Mouse (Mus musculus): ENCODE results near the gene Epb41. TPM values are rescaled to one million over a fixed set of nuclear protein-coding genes. Genes with fewer than 3 reads are reported as not detected.

Epb41 gene
- 10 to 100 TPM; 16.9 to 23.7 TPM for total RNA-seq (2021)

- peak; percentile 91 to 92 for DNase-seq
Measured at GRCm38 (mm10) chr4:132074933-132075769, at the start of gene Epb41. Gene Epb41, minus strand, starts transcription at chr4:132075321.

- no peak for DNase-seq
Measured at GRCm38 (mm10) chr4:132123166-132123565, 48.0 kb upstream of the Epb41 start.

- DNase-seq = no peak
Measured at GRCm38 (mm10) chr4:132121674-132122073, 46.6 kb upstream of the Epb41 start.

- no peak for DNase-seq
Measured at GRCm38 (mm10) chr4:132119566-132119965, 44.4 kb upstream of the Epb41 start.

- DNase-seq = no peak
Measured at GRCm38 (mm10) chr4:132116315-132116714, 41.2 kb upstream of the Epb41 start.

- no peak for DNase-seq
Measured at GRCm38 (mm10) chr4:132113411-132114095, 38.4 kb upstream of the Epb41 start.

GRCm38 (mm10) chr4:132111227-132111626, 36.1 kb upstream of the Epb41 start:
- DNase-seq = no peak

- no peak for DNase-seq
Measured at GRCm38 (mm10) chr4:132108221-132108620, 33.1 kb upstream of the Epb41 start.

GRCm38 (mm10) chr4:132101152-132101551, 26.0 kb upstream of the Epb41 start:
- no peak for DNase-seq

- DNase-seq = peak in 1 of 2 experiments; percentile 24
Measured at GRCm38 (mm10) chr4:132099548-132099947, 24.4 kb upstream of the Epb41 start.

GRCm38 (mm10) chr4:132095043-132095442, 19.9 kb upstream of the Epb41 start:
- DNase-seq = no peak

- DNase-seq = no peak
Measured at GRCm38 (mm10) chr4:132093928-132094327, 18.8 kb upstream of the Epb41 start.

GRCm38 (mm10) chr4:132093136-132093535, 18.0 kb upstream of the Epb41 start:
- DNase-seq = no peak

GRCm38 (mm10) chr4:132088921-132089320, 13.8 kb upstream of the Epb41 start:
- peak; percentile 28 to 54 for DNase-seq

- no peak for DNase-seq
Measured at GRCm38 (mm10) chr4:132085114-132085513, 10.0 kb upstream of the Epb41 start.

- DNase-seq = no peak
Measured at GRCm38 (mm10) chr4:132080492-132080983, 5.4 kb upstream of the Epb41 start.

GRCm38 (mm10) chr4:132079555-132080275, 4.6 kb upstream of the Epb41 start:
- peak; percentile 44 to 68 for DNase-seq

- DNase-seq = no peak
Measured at GRCm38 (mm10) chr4:132078296-132078714, 3.2 kb upstream of the Epb41 start.

GRCm38 (mm10) chr4:132077445-132077844, 2.3 kb upstream of the Epb41 start:
- DNase-seq = no peak

- DNase-seq = no peak
Measured at GRCm38 (mm10) chr4:132076480-132077405, 1.6 kb upstream of the Epb41 start.

GRCm38 (mm10) chr4:132075796-132076195, 675 bp upstream of the Epb41 start:
- no peak for DNase-seq

Data from layer of hippocampus, postnatal 36 days (tissue).